Mouse (Mus musculus): Measurements from ENCODE around the gene Casc3.
"Not testable (repeated sequence)": the region's sequence is repeated elsewhere in the genome, so short reads cannot be mapped to it uniquely, and the experiment has no call there.

The Casc3 gene

DNA sequence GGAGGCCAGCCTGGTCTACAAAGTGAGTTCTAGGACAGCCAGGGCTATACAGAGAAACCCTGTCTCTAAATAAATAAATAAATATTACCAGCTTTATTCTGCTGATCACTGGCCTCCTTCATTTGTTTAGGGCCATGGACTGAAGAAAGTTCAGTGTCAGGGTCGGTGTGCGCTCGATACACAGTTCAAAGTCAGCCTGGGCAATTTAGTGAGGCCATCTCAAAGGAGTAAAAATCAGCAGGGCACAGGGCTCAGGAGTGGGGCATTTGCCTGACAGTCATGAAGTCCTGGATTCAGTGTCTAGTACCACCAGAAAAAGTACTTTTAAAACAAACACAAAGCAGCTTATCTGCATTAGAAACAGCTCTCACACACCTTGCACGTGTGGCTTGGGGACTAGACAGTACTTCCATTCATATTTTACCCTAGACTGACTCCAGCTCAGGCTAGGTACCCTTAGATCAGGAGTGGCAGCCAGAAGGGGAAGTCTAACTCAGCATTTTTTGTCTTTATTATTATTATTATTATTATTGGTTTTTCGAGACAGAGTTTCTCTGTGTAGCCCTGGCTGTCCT lies 14.0 kb upstream of the Casc3 start:
- no peak for DNase-seq

DNA sequence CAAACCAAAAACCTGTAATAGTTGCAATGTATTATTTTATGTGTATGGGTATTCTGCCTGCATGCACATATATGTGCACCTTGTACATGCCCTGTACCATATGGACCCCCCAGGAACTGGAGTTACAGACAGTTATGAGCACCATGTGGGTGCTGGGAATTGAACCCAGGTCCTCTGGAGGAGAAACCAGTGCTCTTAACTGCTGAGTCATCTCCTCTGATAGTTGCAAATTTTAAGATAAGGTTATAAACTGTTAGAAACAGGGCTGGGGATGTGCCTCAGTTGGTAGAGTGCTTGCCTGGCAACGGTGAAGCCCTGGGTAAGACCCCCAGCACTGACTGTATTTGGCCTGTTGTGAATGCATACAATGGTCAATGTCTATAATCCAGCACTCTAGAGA lies 13.3 kb upstream of the Casc3 start:
- no peak for DNase-seq

DNA sequence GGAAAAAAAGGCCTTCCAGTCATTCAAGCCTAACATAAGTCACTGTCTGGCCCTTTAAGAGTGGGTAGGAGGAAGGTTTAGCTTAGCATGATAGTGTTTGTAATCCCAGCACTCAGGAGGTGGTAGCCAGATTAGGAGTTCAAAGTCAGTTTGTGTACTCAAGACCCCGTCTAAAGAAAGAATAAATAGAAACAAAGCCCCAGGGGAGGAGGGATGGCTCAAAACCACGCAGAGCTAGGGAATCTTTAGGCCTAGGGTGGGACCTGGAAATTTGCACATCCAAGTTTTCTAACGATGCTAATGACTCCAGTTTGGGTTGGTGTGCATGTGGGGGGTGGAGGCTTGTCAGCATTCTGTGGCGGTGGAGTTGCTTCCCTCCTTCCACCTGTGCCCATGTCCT lies 12.6 kb upstream of the Casc3 start:
- DNase-seq: no peak

DNA sequence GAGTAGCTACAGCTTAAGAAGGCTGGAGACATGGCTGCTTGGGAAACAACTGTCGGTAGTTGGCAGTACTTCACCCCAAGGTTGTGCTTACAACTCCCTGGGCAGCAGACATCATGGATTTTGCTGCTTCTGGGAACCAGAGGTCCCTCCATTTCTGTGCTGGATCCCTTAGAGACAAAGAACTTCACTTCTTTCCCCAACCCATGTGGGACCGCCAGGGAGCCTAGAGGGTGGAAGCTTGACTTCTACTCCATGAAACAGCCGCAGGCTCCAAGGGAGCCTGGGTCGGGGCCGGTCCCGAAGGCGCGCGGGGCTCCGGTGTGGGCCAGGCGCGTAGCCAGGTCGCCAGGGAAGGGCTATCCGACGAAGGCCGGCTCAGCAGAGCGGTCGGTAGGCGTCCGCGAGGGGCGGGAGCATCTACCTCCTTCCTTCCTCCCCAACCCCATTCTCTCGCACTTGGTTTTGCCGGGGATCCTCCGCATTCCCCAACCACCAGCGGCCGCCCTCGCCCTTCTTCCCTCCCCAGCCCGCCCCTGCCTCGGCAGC lies 10.2 kb upstream of the Casc3 start:
- peak; percentile 86 for DNase-seq

DNA sequence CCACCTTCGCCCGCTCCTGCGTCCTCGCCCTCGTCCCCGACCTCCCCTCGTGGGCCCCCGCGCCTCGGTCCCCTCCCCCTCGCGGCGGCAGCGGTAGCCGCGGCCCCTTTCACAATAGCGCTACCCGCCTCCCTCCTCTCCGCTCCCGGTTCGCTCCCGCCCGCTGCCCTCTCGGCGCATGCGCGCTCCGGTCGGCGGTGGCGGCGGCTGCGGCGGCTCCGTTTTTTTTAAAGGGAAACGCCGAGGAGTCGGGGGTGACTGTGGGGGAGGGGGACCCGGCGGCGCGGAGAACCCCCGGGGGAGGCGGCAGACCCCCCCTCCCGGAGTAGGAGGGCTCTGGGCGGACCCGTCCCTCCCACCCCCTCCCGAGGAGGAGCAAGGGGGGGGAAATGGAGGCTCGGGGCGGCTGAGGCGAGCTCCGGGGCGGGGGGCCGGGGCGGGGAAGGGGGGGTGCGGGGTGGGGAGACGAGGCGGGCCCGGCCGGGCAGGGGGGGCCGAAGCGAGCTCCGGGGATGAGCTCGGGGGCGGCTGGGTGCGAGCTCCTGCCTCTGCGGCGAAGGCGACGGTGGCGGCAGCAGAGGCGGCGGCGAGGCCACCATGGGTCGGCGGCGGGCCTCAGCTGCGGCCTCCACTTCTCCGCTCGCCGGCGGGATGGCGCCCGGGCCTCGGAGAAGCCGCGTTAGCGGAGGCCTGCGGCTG lies 9.5 kb upstream of the Casc3 start, which contains the start of gene Msl1:
Gene Msl1, plus strand, starts transcription at position 502 of the 699 bp plus-strand sequence.
- peak; percentile 93 for DNase-seq

DNA sequence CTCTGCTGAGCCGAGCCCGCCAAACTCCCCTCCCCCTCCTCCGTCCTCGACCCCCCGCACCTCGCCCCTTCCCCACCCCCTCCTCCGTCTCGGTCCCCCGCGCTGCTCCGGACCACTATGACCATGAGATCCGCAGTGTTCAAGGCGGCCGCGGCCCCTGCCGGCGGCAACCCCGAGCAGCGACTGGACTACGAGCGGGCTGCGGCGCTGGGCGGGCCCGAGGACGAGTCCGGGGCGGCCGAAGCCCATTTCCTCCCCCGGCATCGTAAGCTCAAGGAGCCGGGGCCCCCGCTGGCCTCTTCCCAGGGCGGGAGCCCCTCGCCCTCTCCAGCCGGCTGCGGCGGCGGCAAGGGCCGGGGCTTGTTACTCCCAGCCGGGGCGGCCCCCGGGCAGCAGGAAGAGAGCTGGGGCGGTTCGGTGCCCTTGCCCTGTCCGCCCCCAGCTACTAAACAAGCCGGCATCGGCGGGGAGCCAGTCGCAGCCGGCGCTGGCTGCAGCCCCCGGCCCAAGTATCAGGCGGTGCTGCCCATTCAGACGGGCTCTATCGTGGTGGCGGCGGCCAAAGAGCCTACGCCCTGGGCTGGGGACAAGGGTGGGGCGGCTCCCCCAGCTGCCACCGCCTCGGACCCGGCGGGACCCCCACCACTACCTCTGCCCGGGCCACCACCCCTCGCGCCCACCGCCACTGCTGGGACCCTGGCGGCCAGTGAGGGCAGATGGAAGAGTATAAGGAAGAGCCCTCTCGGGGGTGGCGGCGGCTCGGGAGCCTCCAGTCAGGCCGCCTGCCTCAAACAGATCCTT lies 8.8 kb upstream of the Casc3 start:
- peak; percentile 78 for DNase-seq

DNA sequence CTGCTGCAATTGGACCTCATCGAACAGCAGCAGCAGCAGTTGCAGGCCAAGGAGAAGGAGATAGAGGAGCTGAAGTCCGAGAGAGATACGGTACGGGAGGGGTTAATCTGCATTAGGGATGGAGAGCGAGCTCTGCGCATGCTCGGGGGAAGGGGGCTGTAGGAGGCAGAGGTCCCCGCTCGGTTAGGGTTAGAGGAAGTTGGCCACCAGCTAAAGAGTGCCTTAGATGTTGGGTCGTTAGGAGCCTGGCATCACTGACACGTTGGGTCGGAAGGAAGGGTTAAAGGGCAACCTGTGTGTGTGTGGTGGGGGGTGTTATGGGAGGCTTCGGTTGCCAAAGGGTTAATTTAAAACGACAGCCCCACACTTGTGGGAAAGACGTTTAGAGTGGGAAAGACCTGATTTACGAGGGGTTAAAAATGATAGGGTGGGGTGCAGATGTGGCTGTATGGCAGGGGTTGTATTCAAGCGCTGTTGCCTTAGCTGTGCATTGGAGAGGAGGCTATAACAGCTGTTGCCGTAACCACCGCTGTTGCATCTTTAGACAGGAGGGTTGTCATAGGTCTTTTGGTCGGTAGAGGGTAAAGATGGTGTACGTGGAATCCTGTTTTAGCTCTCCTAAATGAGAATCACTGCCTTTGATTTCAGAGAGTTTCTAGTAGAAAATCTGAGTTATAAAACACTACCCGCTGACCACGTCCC lies 8.0 kb upstream of the Casc3 start:
- DNase-seq: no peak

DNA sequence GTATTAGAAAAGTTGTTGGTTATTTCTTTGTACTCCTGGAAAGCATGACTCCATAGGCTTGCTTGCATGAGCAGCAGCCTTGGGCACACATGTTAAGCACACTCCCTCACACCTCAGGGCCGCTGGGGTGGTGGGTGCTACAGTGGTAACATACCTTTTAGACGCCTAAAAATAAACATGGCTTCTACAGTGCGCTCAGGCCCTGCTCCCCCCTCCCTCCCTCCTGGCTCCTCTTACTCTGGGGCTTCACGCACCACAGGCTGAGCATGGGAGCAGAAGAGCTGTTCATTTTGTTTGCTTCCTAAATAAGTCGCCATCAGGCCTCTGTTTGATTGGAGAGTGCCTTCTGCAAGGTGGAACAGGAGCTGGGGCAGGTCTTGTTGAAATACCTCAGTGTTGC lies 7.4 kb upstream of the Casc3 start:
- DNase-seq: peak; percentile 59

DNA sequence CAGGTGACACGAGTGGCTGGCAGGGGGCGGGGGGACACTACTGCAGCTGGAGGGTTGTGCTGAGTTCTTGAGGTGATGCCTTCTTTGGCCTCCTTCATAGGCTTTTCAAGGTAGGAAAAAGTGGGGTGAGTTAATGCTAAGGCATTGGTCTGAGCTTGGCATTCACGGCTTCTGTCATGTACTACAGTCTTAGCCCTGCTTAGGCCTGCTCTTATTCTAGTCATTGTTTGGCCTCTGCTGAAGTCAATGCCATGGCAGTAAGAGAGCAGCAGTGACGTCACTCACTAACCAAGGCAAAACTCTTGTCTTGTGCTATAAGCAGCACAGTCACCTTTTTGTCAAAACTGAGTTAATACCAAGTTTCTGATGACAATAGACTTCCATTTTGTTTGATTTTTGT lies 6.8 kb upstream of the Casc3 start:
- no peak for DNase-seq

DNA sequence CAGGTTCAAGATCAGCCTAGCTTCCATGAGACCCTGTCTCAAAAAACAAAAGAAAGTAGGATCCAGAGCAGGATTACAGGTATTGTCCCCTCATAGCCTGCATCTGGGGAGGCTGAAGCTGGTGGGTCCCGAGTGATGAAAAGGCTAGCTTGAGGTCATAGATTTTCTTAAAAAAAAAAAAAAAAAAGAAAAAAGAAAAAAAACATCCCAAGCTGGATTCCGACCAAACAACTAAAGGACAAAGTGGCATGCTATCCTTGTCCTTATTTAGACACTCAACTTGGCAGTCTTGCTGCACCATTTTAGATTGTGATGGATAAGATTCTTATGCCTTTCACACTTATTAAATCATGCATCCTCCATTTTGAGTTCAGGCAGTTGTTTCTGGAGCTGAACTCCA lies 3.7 kb downstream of the Casc3 start:
- DNase-seq: no peak

DNA sequence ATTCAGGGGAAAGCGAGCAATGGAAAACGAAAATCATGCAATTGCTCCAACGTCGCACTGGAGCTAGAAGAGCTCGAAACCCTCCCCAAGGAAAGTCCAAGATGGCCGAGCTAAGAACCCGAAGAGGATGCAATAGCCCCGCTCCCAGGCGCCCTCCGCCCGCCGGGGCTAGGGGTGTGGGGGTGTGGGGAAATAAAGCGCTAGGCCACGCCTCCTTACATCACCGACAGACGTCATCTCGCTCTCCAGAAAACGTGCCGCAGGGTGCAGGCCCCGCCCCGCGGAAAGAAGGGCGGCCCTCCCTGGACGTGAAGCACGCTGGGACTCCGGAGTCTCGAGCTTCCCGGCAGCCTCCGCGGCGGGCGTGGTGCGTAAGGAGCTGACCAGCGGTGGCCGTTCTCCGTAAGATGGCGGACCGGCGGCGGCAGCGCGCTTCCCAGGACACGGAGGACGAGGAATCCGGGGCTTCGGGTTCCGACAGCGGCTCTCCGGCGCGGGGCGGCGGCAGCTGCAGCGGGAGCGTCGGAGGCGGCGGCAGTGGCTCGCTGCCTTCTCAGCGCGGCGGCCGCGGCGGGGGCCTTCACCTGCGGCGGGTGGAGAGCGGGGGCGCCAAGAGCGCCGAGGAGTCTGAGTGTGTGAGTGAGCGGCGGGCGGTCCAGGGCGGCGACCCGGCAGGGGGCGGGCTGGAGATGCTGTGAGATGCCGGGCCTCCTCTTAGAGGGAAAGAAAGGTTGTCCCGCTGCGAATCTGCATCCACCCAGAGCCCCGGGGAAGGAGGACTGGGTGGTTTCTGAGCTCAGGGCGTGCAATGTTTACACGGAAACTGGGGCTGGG lies 5.0 kb downstream of the Casc3 start:
- DNase-seq: peak; percentile 99

DNA sequence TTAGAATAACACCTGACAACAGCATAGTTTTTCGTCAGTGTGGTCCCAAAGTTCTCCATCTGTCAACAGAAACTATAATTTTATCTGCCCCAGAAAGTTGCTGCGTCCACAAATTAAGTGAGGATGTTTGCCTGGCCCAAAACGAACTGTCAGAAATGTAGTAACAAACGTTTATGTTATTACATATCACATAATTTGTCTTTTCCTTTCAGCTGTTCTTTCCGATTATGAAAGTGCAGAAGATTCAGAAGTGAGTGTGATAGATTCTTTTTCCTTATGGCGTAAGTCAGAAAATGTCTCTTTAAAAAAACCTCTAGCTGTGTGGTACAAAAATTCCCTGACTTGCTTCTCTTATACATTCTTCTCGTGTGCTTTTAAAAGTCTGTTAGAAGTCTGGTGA lies 6.0 kb downstream of the Casc3 start:
- no peak for DNase-seq

DNA sequence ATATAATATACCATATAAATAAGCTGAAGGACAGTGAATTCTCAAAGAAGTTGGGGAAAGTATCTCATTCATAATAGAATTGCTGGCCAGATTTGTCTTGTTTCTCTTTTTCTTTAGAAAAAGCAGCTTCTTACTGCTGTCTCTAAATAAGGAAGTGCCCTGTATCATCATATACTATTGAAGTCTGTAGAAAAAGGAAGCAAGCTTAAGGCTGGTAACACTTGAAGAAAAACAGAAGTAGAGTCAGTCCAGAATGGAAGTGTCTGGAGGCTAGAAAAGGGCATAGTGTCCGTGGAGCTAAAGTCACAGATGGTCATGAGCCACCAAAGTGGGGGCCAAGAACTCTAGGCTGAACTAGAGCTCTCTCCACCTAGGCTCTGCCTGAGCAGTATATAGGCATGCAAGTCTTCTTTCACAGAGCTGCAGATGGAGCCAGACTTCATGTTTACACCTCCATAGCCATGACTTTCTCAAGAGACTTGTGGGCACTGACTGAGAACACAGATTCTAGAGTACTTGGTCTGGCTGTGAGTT lies 12.1 kb downstream of the Casc3 start:
- DNase-seq: no peak

DNA sequence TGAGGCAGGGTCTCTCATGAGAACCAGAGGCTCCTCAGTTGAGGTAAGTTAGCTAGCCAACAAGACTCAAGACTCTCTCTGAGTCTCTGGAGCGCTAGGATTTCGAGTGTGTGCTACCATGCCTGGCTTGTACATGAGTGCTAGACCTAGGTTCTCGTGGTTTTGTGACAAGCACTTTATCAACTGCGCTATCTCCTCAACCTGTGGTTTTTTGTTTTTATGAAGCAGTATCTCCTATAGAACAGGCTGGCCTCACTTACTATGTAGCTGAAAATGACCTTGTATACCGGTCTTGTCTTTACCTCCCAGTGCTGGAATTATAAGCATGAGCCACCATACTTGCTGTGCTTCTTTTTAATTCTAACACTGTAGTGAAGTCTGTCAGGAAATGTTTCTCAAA lies 16.3 kb downstream of the Casc3 start:
- no peak for DNase-seq

DNA sequence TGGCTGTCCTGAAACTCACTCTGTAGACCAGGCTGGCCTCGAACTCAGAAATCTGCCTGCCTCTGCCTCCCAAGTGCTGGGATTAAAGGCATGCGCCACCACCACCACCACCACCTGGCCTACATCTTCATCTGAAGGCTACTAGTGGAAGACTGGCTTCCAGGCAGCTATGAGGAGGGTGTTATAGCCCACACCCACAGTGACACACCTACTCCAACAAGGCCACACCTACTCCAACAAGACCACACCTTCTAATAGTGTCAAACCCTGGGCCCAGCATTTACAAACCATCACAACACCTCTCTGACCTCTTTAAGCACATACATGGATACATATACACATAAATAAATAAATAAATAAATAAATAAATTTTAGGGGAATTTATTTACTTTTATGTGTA lies 21.4 kb downstream of the Casc3 start:
- not testable (repeated sequence) for DNase-seq

DNA sequence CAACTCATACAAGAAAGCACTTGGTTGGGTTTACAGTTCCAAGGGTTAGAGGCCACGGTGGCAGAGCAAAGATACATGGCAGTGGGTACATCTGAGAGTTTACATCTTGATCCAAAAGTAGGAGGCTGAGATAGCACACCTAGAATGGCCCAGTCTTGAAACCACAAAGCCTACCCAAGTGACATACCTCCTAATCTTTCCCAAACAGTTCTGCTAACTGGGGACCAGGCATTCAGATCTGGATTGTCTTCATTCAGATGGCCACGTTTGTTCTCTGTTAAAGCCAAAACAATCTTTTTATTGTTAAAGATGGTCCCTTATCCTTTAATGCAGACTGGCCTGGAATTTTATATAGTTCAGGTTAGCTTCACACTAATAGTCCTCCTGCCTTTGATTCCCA lies 23.2 kb downstream of the Casc3 start:
- no peak for DNase-seq

DNA sequence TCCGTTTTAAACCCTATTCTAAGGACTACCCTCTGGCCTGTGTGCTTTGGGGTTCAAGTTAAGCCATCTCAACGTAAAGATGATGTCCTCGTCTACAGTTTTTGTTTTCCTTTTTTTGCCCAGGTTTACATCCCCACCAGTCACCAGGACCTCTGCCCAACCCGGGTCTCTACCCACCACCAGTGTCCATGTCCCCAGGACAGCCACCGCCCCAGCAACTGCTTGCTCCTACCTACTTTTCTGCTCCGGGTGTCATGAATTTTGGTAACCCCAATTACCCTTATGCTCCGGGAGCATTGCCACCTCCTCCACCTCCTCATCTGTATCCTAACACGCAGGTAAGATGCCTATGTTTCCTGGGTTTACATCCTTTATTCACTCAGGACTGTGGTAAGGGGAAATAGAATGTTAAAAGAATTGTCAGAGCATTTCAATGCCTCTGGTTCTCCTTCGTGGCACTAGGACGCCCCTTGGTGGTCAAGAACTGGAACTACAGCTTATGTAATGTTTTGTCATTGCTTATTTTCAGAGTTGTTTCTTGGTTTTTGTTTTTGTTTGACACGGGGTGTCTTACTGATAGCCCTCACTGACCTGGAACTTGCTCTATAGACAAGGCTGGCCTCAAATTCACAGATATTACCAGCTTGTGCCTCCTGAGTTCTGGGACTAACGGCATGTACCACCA lies 24.5 kb downstream of the Casc3 start:
- DNase-seq: no peak

DNA sequence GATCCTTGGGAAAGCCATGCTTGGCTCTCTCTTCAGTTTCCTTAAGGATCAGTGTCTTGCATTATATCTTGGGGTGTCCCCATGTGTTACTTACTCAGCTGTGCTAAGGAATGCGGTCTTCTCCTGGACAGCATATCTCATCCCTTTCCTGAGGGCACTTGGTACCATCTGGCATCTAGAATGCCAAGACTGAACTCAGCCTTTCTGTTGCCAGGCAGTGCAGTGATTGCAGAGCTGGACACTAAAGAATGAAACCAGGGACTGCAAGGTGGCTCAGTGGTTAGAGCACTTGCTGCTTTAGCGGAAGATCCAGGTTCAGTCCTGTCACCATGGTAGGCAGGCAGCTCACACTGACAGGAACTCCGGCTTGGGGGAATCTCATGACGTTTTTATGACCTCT lies 25.2 kb downstream of the Casc3 start:
- no peak for DNase-seq

DNA sequence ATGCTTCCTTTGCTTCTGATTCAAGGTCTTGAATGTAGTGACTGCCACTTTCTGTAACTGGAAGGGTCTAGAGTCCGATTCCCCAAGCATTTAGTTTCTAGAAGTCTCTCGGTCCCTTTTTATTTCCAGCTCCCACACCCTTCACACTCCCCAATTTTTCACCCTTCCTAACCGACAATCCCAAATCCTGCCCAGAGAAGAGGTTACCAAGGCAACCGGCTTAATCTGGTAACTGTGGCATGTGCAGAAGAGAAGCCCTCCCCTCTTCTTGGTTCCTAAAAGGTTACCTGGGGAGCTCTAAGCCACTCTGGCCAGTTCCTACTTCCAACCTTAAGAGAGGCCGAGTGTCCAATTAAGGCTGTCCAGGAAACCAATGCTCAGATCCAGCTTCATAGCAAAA lies 30.6 kb downstream of the Casc3 start:
- no peak for DNase-seq

DNA sequence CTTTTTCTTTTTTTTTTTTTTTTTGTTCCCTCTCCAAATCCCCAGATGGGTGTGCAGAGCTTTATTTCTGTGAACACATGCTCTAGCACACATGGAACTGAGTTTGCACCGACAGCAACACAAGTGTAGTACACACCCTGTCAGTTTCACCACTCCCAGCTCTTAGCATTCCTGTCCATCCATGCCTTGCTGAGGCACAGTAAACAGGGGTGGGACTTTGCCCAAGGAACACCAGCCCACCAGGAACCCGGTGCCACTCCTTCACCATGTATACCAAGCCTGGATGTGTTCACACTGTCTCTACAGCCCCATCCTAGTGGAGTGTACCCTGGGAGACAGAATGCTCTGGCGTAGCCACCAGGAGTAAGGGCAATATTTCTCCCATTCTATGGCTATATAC lies 31.0 kb downstream of the Casc3 start:
- no peak for DNase-seq

DNA sequence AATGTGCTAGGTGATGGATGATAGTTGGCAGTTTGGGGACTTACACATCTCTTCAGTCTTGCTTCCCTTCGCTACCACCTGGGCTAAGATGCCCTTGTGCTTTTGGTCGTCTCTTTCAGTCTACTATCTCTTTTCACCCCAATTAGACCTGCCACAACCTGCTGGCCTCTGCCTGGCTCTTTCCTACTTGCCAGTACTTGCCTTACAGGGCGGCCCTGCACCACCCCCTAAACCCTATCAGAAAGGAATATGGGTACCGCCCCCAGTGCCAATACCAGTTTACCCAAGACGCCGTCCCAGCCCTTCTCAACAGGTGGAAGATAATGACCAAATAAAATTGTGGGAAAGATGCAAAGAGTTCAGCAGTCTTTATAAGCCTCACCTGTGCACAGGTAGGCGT lies 31.4 kb downstream of the Casc3 start:
- DNase-seq: no peak
